Mouse (Mus musculus): ENCODE results near the gene Actr2. TPM values are rescaled to one million over a fixed set of nuclear protein-coding genes. Genes with fewer than 3 reads are reported as not detected.
"Not testable (repeated sequence)": the region's sequence is repeated elsewhere in the genome, so short reads cannot be mapped to it uniquely, and the experiment has no call there.

Actr2 gene
- 72.4 and 74.0 TPM in 2 replicates for total RNA-seq (2015; ENCODE audit: low replicate concordance)
- 68.7 and 93.8 TPM in 2 replicates for total RNA-seq (2017; ENCODE audit: low replicate concordance)

- peak; percentile 97 for ATAC-seq (replicated peaks; ENCODE audit: low FRiP score, poor library complexity, severe bottlenecking)
Measured at GRCm38 (mm10) chr11:20112741-20113480, at the start of gene Actr2. Actr2 (minus strand) TSS chr11:20112913.

DNA sequence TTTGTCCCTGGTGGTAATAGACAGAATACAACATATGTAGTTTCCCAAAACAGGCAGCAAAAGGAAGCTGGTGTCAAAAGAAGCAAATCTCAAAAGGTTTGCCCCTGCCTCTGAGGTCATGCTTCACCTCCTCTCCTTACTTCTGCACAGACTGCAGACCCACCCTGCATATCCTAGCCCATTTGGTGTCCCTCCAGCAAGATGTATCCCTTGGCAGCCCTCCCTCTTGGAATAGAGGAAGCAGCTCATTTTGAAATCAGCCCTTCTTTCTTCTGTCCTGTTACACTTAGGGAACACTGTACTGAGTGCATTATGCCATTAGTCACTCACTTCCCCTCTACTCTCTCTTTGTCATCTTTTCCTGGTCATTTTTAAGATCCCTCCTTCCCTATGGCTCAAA, 46.2 kb upstream of the Actr2 start:
- ATAC-seq (replicated peaks; ENCODE audit: low FRiP score, poor library complexity, severe bottlenecking), result no peak

GRCm38 (mm10) chr11:20153542-20153941, 40.8 kb upstream of the Actr2 start:
- ATAC-seq (replicated peaks; ENCODE audit: low FRiP score, poor library complexity, severe bottlenecking), result not testable (repeated sequence)

DNA sequence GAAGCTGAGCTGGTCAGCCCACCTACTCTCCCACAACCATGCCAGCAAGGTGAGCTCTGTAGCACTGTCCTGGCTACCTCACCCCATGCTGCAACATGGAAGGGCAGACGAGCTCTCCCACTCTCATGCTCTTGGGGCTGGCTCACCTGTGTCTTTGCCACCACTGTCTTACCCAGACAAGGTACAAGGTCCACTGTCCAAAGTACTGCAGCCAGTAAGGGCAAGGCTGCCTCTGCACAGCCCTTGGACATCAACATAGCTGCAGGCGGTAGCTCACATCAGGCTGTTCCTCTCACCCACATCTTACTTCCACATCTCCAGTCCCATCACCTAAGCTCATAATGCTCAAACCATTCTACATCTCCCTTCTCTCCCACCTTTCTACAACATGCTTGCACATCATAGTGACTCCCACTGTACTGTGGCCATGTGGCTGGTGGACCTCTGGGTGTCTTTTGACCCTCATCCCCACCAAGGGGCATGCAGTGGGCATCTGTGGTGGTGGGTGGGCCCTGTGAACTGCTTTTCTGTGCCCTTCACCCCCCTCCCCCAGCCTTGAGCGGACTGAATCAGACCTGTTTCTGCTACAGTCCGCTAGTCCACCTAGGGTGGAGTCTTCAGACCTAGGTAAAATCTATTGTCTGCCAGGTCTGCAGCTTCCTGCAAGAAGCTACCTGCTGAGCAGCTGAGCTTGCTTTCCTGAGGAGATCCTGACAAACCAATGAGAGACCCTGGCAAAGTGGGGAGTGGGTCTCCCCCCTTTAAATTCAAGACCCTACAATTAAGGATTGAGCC, 39.6 kb upstream of the Actr2 start:
- no peak for ATAC-seq (replicated peaks; ENCODE audit: low FRiP score, poor library complexity, severe bottlenecking)

DNA sequence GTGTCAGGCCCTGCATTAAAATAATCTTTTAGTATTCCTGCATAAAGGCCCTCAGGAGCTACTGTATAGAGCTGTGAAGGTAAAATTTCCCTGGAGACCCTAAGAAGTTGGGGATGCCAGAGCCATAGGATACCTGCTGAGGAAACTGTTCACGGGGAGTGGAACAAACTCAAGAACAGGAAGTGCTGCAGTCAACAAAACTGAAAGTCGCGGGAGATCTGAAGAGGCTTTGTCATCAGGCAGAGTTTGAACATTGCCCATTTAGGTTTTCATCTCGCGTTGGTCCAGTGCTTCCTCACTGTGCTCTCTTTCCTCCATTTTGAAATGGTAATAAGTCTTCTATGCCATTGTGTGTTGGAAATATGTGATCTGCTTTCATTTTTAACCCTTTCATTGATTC, 38.6 kb upstream of the Actr2 start:
- no peak for ATAC-seq (replicated peaks; ENCODE audit: low FRiP score, poor library complexity, severe bottlenecking)

- ATAC-seq (replicated peaks; ENCODE audit: low FRiP score, poor library complexity, severe bottlenecking), result no peak
Measured at GRCm38 (mm10) chr11:20149936-20150335, 37.2 kb upstream of the Actr2 start.

DNA sequence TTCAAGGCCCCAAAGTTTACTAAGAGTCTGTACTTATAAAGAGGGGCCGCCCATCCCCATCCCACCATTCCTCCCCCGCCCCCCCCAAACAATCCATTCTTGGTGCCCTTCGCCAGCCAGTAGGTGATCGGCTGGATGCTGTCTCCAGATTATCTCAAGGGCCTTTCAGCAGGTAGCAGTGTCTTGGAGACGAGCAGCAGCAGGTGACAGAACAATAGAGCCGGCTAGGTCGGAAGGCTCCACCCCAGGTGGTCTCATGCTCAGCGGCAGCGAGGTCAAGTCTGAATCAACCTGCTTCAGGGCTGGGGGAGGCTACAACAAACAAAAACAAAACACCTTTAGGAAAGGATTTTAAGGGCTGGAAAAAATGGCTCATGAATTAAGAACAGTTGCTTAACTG, 32.7 kb upstream of the Actr2 start:
- no peak for ATAC-seq (replicated peaks; ENCODE audit: low FRiP score, poor library complexity, severe bottlenecking)

DNA sequence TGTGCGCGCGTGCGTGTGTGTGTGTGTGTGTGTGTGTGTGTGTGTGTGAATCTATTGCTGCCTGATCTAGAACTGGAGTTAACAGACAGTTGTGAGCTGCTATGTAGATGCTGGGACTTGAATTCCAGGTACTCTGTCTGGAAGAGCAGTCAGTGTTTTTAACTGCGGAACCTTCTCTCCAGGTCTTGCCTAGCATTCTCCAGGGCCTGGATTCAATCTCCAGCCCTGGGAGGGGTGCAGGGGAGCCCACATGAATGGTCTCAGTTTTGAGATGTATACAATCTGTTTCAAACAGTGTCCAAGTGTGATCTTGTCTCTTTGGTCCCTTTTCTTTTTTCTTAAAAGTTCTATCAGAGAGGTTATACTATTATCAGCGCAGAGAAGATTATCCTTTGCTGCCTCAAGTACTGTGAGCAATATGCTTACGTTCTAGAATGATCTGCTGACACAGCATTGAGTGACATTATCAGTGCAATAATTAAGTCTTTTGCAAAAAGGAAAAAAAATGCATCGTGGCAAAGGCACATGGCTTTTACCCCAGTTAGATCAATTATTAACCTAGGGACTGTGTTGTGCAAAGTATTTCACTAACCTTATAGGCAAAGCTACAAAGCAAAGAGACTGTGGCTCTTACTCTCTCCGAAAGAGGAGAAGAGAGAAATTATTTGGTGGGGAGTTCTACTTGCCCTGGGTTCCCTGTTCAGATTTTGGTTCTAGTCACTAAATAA, 32.0 kb upstream of the Actr2 start:
- no peak for ATAC-seq (replicated peaks; ENCODE audit: low FRiP score, poor library complexity, severe bottlenecking)

DNA sequence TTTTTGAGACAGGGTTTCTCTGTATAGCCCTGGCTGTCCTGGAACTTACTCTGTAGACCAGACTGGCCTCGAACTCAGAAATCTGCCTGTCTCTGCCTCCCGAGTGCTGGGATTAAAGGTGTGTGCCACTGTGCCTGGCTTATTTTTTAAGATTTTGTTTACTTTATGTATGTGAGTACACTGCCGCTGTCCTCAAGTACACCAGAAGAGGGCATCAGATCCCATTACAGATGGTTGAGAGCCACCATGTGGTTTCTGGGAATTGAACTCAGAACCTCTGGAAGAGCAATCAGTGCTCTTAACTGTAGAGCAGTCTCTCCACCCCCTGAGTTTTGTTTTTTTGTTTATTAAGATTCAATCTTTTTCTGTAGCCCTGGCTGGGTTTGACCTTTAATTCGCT, 31.0 kb upstream of the Actr2 start:
- ATAC-seq (replicated peaks; ENCODE audit: low FRiP score, poor library complexity, severe bottlenecking), result not testable (repeated sequence)

DNA sequence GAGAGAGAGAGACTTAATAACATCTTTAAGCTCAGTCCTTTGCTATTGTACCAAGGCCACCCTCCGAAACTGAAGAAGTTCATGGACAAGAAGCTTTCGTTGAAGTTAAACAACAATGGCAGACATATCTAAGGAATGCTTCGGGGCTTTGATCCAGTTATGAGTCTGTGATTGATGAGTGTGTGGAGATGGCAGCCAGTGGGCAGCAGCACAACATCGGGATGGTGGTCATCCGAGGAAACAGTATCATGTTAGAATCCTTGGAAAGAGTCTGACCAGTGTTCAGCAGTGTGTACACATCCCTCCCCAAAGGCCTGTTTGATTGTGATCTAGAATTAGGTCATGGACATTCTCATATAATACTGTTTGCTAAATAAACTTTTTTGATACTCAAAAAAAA, 29.8 kb upstream of the Actr2 start:
- no peak for ATAC-seq (replicated peaks; ENCODE audit: low FRiP score, poor library complexity, severe bottlenecking)

GRCm38 (mm10) chr11:20140286-20140685, 27.6 kb upstream of the Actr2 start:
- no peak for ATAC-seq (replicated peaks; ENCODE audit: low FRiP score, poor library complexity, severe bottlenecking)

DNA sequence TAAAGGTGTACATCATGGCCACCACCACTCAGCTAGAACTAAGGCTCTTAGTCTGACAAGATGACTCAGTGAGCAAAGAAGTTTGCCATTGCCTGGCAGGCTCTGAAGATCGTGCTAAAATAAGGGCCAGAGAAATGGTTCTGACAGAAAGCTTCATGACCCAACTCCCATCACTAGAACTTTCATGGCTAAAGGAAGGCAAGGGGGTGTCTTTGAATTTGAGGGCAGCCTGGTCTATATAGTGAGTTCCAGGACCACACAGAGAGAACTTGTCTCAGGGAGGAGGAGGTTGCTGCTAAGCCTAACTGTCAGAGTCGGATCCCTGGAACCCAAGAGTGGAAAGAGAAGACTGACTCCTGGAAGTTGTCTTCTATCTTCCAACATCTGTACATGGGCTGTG, 27.0 kb upstream of the Actr2 start:
- no peak for ATAC-seq (replicated peaks; ENCODE audit: low FRiP score, poor library complexity, severe bottlenecking)

DNA sequence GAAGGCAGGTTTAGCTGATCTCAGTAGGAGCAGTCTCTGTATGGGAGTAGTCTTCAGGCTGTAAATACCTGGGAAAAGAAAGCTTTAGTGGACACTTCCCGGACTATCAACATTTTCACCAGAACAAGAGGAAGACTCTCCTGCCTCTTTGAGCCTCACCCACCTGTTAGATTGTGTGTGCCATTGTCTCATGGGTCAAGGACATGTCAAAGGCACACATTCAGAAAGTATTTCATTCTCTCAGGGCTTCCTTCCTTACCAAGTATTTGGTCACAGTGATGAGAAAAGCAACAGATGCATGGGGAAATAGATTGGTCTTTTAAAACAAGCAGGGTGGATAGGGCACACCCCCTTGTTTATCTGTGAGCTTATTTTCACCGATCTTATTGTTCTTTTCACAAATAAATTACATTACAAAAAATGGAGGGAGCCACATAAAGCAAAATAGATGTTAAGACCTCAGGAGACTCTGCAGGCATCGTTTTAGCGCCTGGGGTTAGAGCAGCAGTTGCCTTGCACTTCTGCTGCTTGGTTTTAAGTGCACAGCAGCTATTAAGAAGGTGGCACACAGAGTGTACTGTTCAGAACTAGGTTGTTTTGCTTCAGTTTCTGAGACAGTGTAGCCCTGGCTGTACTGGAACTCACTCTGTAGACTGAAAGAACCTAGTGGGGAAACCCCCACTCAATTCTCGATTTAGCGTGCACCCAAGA, 25.9 kb upstream of the Actr2 start:
- no peak for ATAC-seq (replicated peaks; ENCODE audit: low FRiP score, poor library complexity, severe bottlenecking)

GRCm38 (mm10) chr11:20137872-20138271, 25.2 kb upstream of the Actr2 start:
- ATAC-seq (replicated peaks; ENCODE audit: low FRiP score, poor library complexity, severe bottlenecking), result no peak

- no peak for ATAC-seq (replicated peaks; ENCODE audit: low FRiP score, poor library complexity, severe bottlenecking)
Measured at GRCm38 (mm10) chr11:20136314-20136713, 23.6 kb upstream of the Actr2 start.

GRCm38 (mm10) chr11:20134869-20135268, 22.2 kb upstream of the Actr2 start:
- ATAC-seq (replicated peaks; ENCODE audit: low FRiP score, poor library complexity, severe bottlenecking), result not testable (repeated sequence)

GRCm38 (mm10) chr11:20133721-20134120, 21.0 kb upstream of the Actr2 start:
- ATAC-seq (replicated peaks; ENCODE audit: low FRiP score, poor library complexity, severe bottlenecking), result no peak

- ATAC-seq (replicated peaks; ENCODE audit: low FRiP score, poor library complexity, severe bottlenecking), result peak; percentile 94
Measured at GRCm38 (mm10) chr11:20132955-20133562, 20.3 kb upstream of the Actr2 start.

Measured in erythroblast, adult 5-6 weeks (primary cell).